Comparison of ENCODE assay signal across 10 mouse cellular contexts in the genomic region with DNA sequence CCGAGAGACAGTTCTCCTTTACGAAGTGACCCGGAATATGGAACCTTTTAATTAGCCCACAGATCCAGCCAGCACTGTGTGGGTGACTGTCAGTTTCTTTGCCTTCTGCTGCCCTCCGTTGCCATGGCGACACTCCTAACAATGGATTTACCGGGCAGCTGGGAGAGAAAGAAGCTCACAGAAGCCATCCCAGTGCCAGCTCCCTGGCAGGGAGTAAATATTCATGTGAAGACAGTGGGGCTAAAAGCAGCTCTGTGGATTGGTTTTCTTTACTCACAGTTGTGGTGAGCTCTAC.
A peak's percentile ranks its signal among the peaks of the same experiment; 100 is the strongest.
DNase-seq lines count a peak whose midpoint lies in the region; ATAC-seq and TF ChIP-seq lines count a peak whose summit lies in the region.
"Had no signal": no experiment of that assay in that cellular context is flagged by ENCODE, and none has a peak within 500 bp of the region (broad histone marks: within the 10 kb centered on the region; RNA-seq: fewer than 3 reads in every experiment).

No protein-coding gene starts in this region.

- DNase-seq in brain, embryonic 14.5 days (ENCODE audit: low read depth): peak; percentile 98
- peak; percentile 51 for DNase-seq in embryonic facial prominence, embryonic 11.5 days (ENCODE audit: low spot score)
- DNase-seq in layer of hippocampus, adult 2 months (ENCODE audit: low spot score in 2 of 2): peak; percentile 88
- DNase-seq in lung, postnatal 4 days: no peak
- no peak for DNase-seq in lung, adult 2 months
- DNase-seq in heart, postnatal 25 days (ENCODE audit: low spot score): no peak

- H3K36me3 ChIP-seq in embryonic facial prominence, embryonic 11.5 days (replicated peaks; ENCODE audit: control insufficient read depth, insufficient read depth, low read depth, low read length): no peaks in the 10 kb centered on the region
- H3K36me3 ChIP-seq in midbrain, embryonic 15.5 days (replicated peaks): no peaks in the 10 kb centered on the region
- H3K36me3 ChIP-seq in heart, embryonic 12.5 days: no peaks in the 10 kb centered on the region
- H3K36me3 ChIP-seq: G1E had no signal

- no peak overlapping the region for H3K9ac ChIP-seq in embryonic facial prominence, embryonic 11.5 days (replicated peaks; ENCODE audit: low read length)
- H3K9ac ChIP-seq in midbrain, embryonic 15.5 days: no peak overlapping the region
- H3K9ac ChIP-seq in heart, embryonic 12.5 days: no peak overlapping the region

- WGBS in embryonic facial prominence, embryonic 11.5 days: 56% methylated on average over 6 of the region's 6 CpGs
- 13% methylated on average over 6 of the region's 6 CpGs for WGBS in midbrain, embryonic 15.5 days
- WGBS in lung, adult 2 months: 67% methylated on average over 6 of the region's 6 CpGs
- WGBS in heart, embryonic 12.5 days: 71% methylated on average over 6 of the region's 6 CpGs

- TF ChIP-seq CTCF in brain, embryonic 14.5 days (IDR thresholded peaks at IDR 0.05; ENCODE audit: borderline replicate concordance, extremely low read depth, insufficient read depth, insufficient read length): no peak
- no peak for TF ChIP-seq CTCF in layer of hippocampus, adult 2 months (conservative IDR thresholded peaks at IDR 0.05)
- no peak for TF ChIP-seq CTCF in lung, adult 2 months (IDR thresholded peaks at IDR 0.05; ENCODE audit: insufficient read depth, low read length)

- no peaks in the 10 kb centered on the region for H3K9me3 ChIP-seq in embryonic facial prominence, embryonic 11.5 days (replicated peaks; ENCODE audit: control insufficient read depth, low read length)
- H3K9me3 ChIP-seq in midbrain, embryonic 15.5 days: no peaks in the 10 kb centered on the region
- no peaks in the 10 kb centered on the region for H3K9me3 ChIP-seq in heart, embryonic 12.5 days (replicated peaks)

- H3K4me1 ChIP-seq in embryonic facial prominence, embryonic 11.5 days (ENCODE audit: control insufficient read depth, insufficient read depth, low read length): no peaks in the 10 kb centered on the region
- peaks cover 23% of the 10 kb centered on the region for H3K4me1 ChIP-seq in midbrain, embryonic 15.5 days
- no peaks in the 10 kb centered on the region for H3K4me1 ChIP-seq in lung, adult 2 months (ENCODE audit: control insufficient read depth, insufficient read depth, low read length)
- H3K4me1 ChIP-seq in heart, embryonic 12.5 days (replicated peaks): no peaks in the 10 kb centered on the region

- no peaks in the 10 kb centered on the region for H3K27me3 ChIP-seq in embryonic facial prominence, embryonic 11.5 days (ENCODE audit: control insufficient read depth, insufficient read depth, low read length)
- H3K27me3 ChIP-seq in midbrain, embryonic 15.5 days (replicated peaks): no peaks in the 10 kb centered on the region
- no peaks in the 10 kb centered on the region for H3K27me3 ChIP-seq in heart, embryonic 12.5 days (replicated peaks)

- intact Hi-C loops in heart, postnatal 25 days (cut with DNase I): no loop called here

- TF ChIP-seq POLR2A in brain, embryonic 14.5 days (IDR thresholded peaks at IDR 0.05; ENCODE audit: borderline replicate concordance, extremely low read depth, insufficient read depth, insufficient read length, poor library complexity, severe bottlenecking): no peak
- no peak for TF ChIP-seq POLR2A in lung, adult 2 months (IDR thresholded peaks at IDR 0.05; ENCODE audit: borderline replicate concordance, extremely low read depth, low read depth, low read length)

- H3K4me3 ChIP-seq in embryonic facial prominence, embryonic 11.5 days (ENCODE audit: low read depth, low read length): no peak overlapping the region
- H3K4me3 ChIP-seq in layer of hippocampus, adult 2 months: peak overlapping the region; percentile 19; the same call in 1 of the 2 replicates
- no peak overlapping the region for H3K4me3 ChIP-seq in midbrain, embryonic 15.5 days
- H3K4me3 ChIP-seq in lung, adult 2 months (replicated peaks; ENCODE audit: extremely low read depth, low read depth, low read length): no peak overlapping the region
- no peak overlapping the region for H3K4me3 ChIP-seq in heart, embryonic 12.5 days

- ATAC-seq in embryonic facial prominence, embryonic 11.5 days (replicated peaks; ENCODE audit: insufficient number of reproducible peaks, low FRiP score, low TSS enrichment, low read depth): peak; percentile 64; the same call in 1 of the 2 replicates
- ATAC-seq in midbrain, embryonic 15.5 days (replicated peaks): peak; percentile 96
- no peak for ATAC-seq in heart, embryonic 12.5 days (ENCODE audit: insufficient number of reproducible peaks, low FRiP score)

- H3K4me2 ChIP-seq in embryonic facial prominence, embryonic 11.5 days (ENCODE audit: low read depth, low read length): no peak overlapping the region
- H3K4me2 ChIP-seq in midbrain, embryonic 15.5 days: peak overlapping the region; percentile 40
- H3K4me2 ChIP-seq in heart, embryonic 12.5 days: no peak overlapping the region

- no peak overlapping the region for H3K27ac ChIP-seq in embryonic facial prominence, embryonic 11.5 days (replicated peaks; ENCODE audit: low read depth, low read length)
- H3K27ac ChIP-seq in layer of hippocampus, adult 2 months: peak overlapping the region; percentile 82
- peak overlapping the region; percentile 78 for H3K27ac ChIP-seq in midbrain, embryonic 15.5 days
- no peak overlapping the region for H3K27ac ChIP-seq in heart, embryonic 12.5 days (ENCODE audit: poor library complexity, severe bottlenecking)
- H3K27ac ChIP-seq: macrophage had no signal

Comparison
In these comparisons a context has a peak if more than half of its experiments do, and no peak if none do; other contexts are left out.
1. DNase-seq: peak in brain, embryonic 14.5 days (single experiment), embryonic facial prominence, embryonic 11.5 days (single experiment) and layer of hippocampus, adult 2 months (2 of 2); none in lung, postnatal 4 days (0 of 2), lung, adult 2 months (single experiment) and heart, postnatal 25 days (single experiment).
2. H3K27ac ChIP-seq: peak in layer of hippocampus, adult 2 months (single experiment) and midbrain, embryonic 15.5 days (single experiment); none in embryonic facial prominence, embryonic 11.5 days (single experiment) and heart, embryonic 12.5 days (single experiment).